Mouse (Mus musculus): Measurements from ENCODE around the gene Speer4a. TPM values are rescaled to one million over a fixed set of nuclear protein-coding genes. Genes with fewer than 3 reads are reported as not detected.
"Not testable (repeated sequence)": the region's sequence is repeated elsewhere in the genome, so short reads cannot be mapped to it uniquely, and the experiment has no call there.

Gene Speer4a
- 1.4 and 1.7 TPM in 2 replicates for polyA plus RNA-seq (2012; rRNA removed)

- H3K4me3 ChIP-seq (ENCODE audit: control insufficient read depth, low read depth, low read length) = peak within 1 kb of the TSS; percentile 47
- H3K36me3 ChIP-seq (ENCODE audit: control insufficient read depth, insufficient read depth, low read length); H3K4me1 ChIP-seq (ENCODE audit: control insufficient read depth, insufficient read depth, low read length); H3K27ac ChIP-seq (ENCODE audit: control insufficient read depth, insufficient read depth, low read depth, low read length); H3K27me3 ChIP-seq (ENCODE audit: control insufficient read depth, insufficient read depth, low read length): not testable (repeated sequence)
Observed at GRCm38 (mm10) chr5:26039458-26039857, at the start of gene Speer4a. TSS of gene Speer4a (minus strand) at chr5:26039558.

- H3K4me1 ChIP-seq (ENCODE audit: control insufficient read depth, insufficient read depth, low read length); H3K27me3 ChIP-seq (ENCODE audit: control insufficient read depth, insufficient read depth, low read length); H3K27ac ChIP-seq (ENCODE audit: control insufficient read depth, insufficient read depth, low read depth, low read length); H3K36me3 ChIP-seq (ENCODE audit: control insufficient read depth, insufficient read depth, low read length); H3K4me3 ChIP-seq (ENCODE audit: control insufficient read depth, low read depth, low read length): not testable (repeated sequence)
Observed at GRCm38 (mm10) chr5:26079023-26079422, 39.7 kb upstream of the Speer4a start.

- H3K4me3 ChIP-seq (ENCODE audit: control insufficient read depth, low read depth, low read length) = no peak overlapping the region
- no peaks in the 10 kb centered on the region for H3K4me1 ChIP-seq (ENCODE audit: control insufficient read depth, insufficient read depth, low read length)
- no peaks in the 10 kb centered on the region for H3K27me3 ChIP-seq (ENCODE audit: control insufficient read depth, insufficient read depth, low read length)
- TF ChIP-seq CTCF (IDR thresholded peaks at IDR 0.05; ENCODE audit: control insufficient read depth, insufficient read depth, insufficient replicate concordance, low read depth, low read length) (no peak), POLR2A (IDR thresholded peaks at IDR 0.05; ENCODE audit: control insufficient read depth, low read depth, low read length) (no peak)
- H3K27ac ChIP-seq (ENCODE audit: control insufficient read depth, insufficient read depth, low read depth, low read length) = no peak overlapping the region
- no peaks in the 10 kb centered on the region for H3K36me3 ChIP-seq (ENCODE audit: control insufficient read depth, insufficient read depth, low read length)
Observed at GRCm38 (mm10) chr5:26070716-26071115, 31.4 kb upstream of the Speer4a start.

- not testable (repeated sequence) for H3K27ac ChIP-seq (ENCODE audit: control insufficient read depth, insufficient read depth, low read depth, low read length); H3K27me3 ChIP-seq (ENCODE audit: control insufficient read depth, insufficient read depth, low read length); H3K4me3 ChIP-seq (ENCODE audit: control insufficient read depth, low read depth, low read length); H3K36me3 ChIP-seq (ENCODE audit: control insufficient read depth, insufficient read depth, low read length); H3K4me1 ChIP-seq (ENCODE audit: control insufficient read depth, insufficient read depth, low read length)
Observed at GRCm38 (mm10) chr5:26058481-26058880, 19.1 kb upstream of the Speer4a start, which contains the start of gene Gm7347. TSS of gene Gm7347 (minus strand) at chr5:26058581.

- H3K27ac ChIP-seq (ENCODE audit: control insufficient read depth, insufficient read depth, low read depth, low read length); H3K36me3 ChIP-seq (ENCODE audit: control insufficient read depth, insufficient read depth, low read length); H3K27me3 ChIP-seq (ENCODE audit: control insufficient read depth, insufficient read depth, low read length); H3K4me1 ChIP-seq (ENCODE audit: control insufficient read depth, insufficient read depth, low read length): not testable (repeated sequence)
- peak within 1 kb of the TSS; percentile 59 for H3K4me3 ChIP-seq (ENCODE audit: control insufficient read depth, low read depth, low read length)
Observed at GRCm38 (mm10) chr5:26022816-26023215, 16.5 kb downstream of the Speer4a start, which contains the start of gene Gm5862. TSS of gene Gm5862 (minus strand) at chr5:26022916.

GRCm38 (mm10) chr5:26007697-26008096, 31.7 kb downstream of the Speer4a start:
- H3K27ac ChIP-seq (ENCODE audit: control insufficient read depth, insufficient read depth, low read depth, low read length); H3K4me1 ChIP-seq (ENCODE audit: control insufficient read depth, insufficient read depth, low read length); H3K36me3 ChIP-seq (ENCODE audit: control insufficient read depth, insufficient read depth, low read length); H3K27me3 ChIP-seq (ENCODE audit: control insufficient read depth, insufficient read depth, low read length); H3K4me3 ChIP-seq (ENCODE audit: control insufficient read depth, low read depth, low read length): not testable (repeated sequence)

GRCm38 (mm10) chr5:26006937-26007695, 32.2 kb downstream of the Speer4a start:
- H3K4me3 ChIP-seq (ENCODE audit: control insufficient read depth, low read depth, low read length) = peak overlapping the region; percentile 8
- not testable (repeated sequence) for H3K4me1 ChIP-seq (ENCODE audit: control insufficient read depth, insufficient read depth, low read length); H3K27ac ChIP-seq (ENCODE audit: control insufficient read depth, insufficient read depth, low read depth, low read length); H3K27me3 ChIP-seq (ENCODE audit: control insufficient read depth, insufficient read depth, low read length); H3K36me3 ChIP-seq (ENCODE audit: control insufficient read depth, insufficient read depth, low read length)

GRCm38 (mm10) chr5:26004698-26005097, 34.7 kb downstream of the Speer4a start, which contains the start of gene Gm1979:
TSS of gene Gm1979 (minus strand) at chr5:26004798.
- H3K4me3 ChIP-seq (ENCODE audit: control insufficient read depth, low read depth, low read length); H3K27me3 ChIP-seq (ENCODE audit: control insufficient read depth, insufficient read depth, low read length); H3K36me3 ChIP-seq (ENCODE audit: control insufficient read depth, insufficient read depth, low read length); H3K4me1 ChIP-seq (ENCODE audit: control insufficient read depth, insufficient read depth, low read length); H3K27ac ChIP-seq (ENCODE audit: control insufficient read depth, insufficient read depth, low read depth, low read length): not testable (repeated sequence)

GRCm38 (mm10) chr5:25988550-25988949, 50.8 kb downstream of the Speer4a start, which contains the start of gene Gm21698:
TSS of gene Gm21698 (minus strand) at chr5:25988650.
- H3K4me1 ChIP-seq (ENCODE audit: control insufficient read depth, insufficient read depth, low read length); H3K27ac ChIP-seq (ENCODE audit: control insufficient read depth, insufficient read depth, low read depth, low read length); H3K27me3 ChIP-seq (ENCODE audit: control insufficient read depth, insufficient read depth, low read length); H3K36me3 ChIP-seq (ENCODE audit: control insufficient read depth, insufficient read depth, low read length): not testable (repeated sequence)
- H3K4me3 ChIP-seq (ENCODE audit: control insufficient read depth, low read depth, low read length) = peak within 1 kb of the TSS; percentile 29; the same call in 1 of the 2 replicates

Other genes with a start within 250 kb of the Speer4a start
- 2.6 and 4.1 TPM in 2 replicates for gene Gm21663, start 97.2 kb downstream of the Speer4a start, polyA plus RNA-seq (2012; rRNA removed)
- 0.49 and 0.73 TPM in 2 replicates for gene Gm21671, start 85.1 kb downstream of the Speer4a start, polyA plus RNA-seq (2012; rRNA removed)
- 0.57 and 0.96 TPM in 2 replicates for gene Gm21680, start 66.9 kb downstream of the Speer4a start, polyA plus RNA-seq (2012; rRNA removed)
- 1.6 and 2.1 TPM in 2 replicates for gene Gm21698, start 50.9 kb downstream of the Speer4a start, polyA plus RNA-seq (2012; rRNA removed)
- gene Gm1979, start 34.8 kb downstream of the Speer4a start, polyA plus RNA-seq (2012; rRNA removed) = 0.90 and 1.2 TPM in 2 replicates
- 1.6 and 2.3 TPM in 2 replicates for gene Gm5862, start 16.6 kb downstream of the Speer4a start, polyA plus RNA-seq (2012; rRNA removed)
- 1.2 and 1.8 TPM in 2 replicates for gene Gm7347, start 19.0 kb upstream of the Speer4a start, polyA plus RNA-seq (2012; rRNA removed)
- 0.61 and 0.96 TPM in 2 replicates for gene Gm10471, start 49.7 kb upstream of the Speer4a start, polyA plus RNA-seq (2012; rRNA removed)
- gene 5031410I06Rik, start 65.8 kb upstream of the Speer4a start, polyA plus RNA-seq (2012; rRNA removed) = 1.8 and 2.2 TPM in 2 replicates
- gene Gm10220, start 81.9 kb upstream of the Speer4a start, polyA plus RNA-seq (2012; rRNA removed) = 2.3 and 2.8 TPM in 2 replicates
- 3.5 and 4.7 TPM in 2 replicates for gene Gm7361, start 218.1 kb upstream of the Speer4a start, polyA plus RNA-seq (2012; rRNA removed)

Data from testis, adult 2 months (tissue).